Mouse (Mus musculus): ENCODE results near the gene Gpr143. TPM values are rescaled to one million over a fixed set of nuclear protein-coding genes. Genes with fewer than 3 reads are reported as not detected.

Gpr143 gene
- polyA plus RNA-seq (2015; fragmentation: Nextera tagmentation; extraction: Ambion mirVana) = 0.83 and 0.85 TPM in 2 replicates

DNA sequence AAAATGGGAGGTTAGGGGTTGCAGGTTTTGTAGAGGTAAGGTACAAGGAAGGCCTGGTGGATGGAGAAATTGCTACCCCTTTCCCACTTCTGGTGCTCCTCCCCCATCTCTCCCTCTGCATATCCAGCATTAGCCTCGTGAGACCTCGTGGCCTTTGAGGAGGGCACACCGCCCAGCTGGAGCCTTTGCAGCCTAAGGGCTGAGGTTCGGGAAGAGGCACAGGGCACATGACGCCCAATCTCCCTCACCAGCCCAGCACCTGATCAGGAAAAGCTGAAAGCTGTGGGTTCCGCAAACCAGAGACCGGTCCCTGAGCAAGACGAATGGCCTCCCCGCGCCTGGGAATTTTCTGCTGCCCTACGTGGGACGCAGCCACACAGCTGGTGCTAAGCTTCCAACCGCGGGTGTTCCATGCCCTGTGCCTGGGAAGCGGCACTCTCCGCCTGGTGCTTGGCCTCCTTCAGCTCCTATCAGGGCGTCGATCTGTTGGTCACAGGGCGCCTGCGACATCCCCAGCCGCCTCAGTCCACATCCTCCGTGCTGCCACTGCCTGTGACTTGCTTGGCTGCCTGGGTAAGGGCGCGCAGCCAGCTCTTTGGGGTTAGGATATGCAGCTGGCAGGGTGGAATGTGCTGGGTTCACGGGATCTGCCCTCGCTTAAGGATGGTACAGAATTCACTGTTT, at the start of gene Gpr143:
Gpr143 (plus strand) TSS at position 202 of the 684 bp plus-strand sequence.
- ATAC-seq (ENCODE audit: insufficient number of reproducible peaks, low FRiP score, low TSS enrichment, low read depth) = no peak
- H3K9me3 ChIP-seq (replicated peaks) = no peaks in the 10 kb centered on the region
- WGBS = 26% methylated on average over 26 of the region's 26 CpGs

DNA sequence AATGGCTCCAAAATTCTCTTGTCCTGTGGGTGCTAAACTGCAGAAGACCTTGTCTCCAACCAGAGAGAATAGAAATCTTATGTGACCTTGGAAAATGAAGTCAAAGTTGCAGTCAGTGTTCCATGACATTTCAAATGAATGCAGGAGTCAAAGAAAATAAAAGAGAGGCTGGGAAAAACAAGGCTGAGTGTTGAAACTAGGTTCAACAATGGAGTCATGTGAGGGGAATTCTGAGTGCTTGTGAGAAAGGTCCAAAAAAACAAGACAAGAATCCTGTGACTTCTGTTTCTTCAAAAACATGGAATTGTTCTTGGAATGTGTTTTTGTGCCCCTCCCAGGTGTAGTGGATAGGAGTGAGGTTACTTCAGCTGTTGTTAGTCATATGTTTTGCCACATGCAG, 46.4 kb upstream of the Gpr143 start:
- Histone ChIP-seq H3K4me2 (replicated peaks) (no peak overlapping the region), H3K9ac (no peak overlapping the region), H3K27me3 (0 out of 2 replicates have a peak, but pooled peaks cover 3% of the 10 kb centered on the region), H3K36me3 (no peaks in the 10 kb centered on the region), H3K4me3 (replicated peaks) (no peak overlapping the region), H3K9me3 (replicated peaks) (no peaks in the 10 kb centered on the region), H3K27ac (replicated peaks) (no peak overlapping the region), H3K4me1 (no peaks in the 10 kb centered on the region)
- no peak for ATAC-seq (ENCODE audit: insufficient number of reproducible peaks, low FRiP score, low TSS enrichment, low read depth)

More for the DNA sequence above, at the start of gene Gpr143:
- no peaks in the 10 kb centered on the region for H3K4me1 ChIP-seq
- no peak within 1 kb of the TSS for H3K27ac ChIP-seq (replicated peaks)
- no peaks in the 10 kb centered on the region for H3K36me3 ChIP-seq
- no peak within 1 kb of the TSS for H3K9ac ChIP-seq
- peak within 1 kb of the TSS; percentile 44 for H3K4me2 ChIP-seq (replicated peaks)
- H3K27me3 ChIP-seq = peaks cover 13% of the 10 kb centered on the region; the same call in 1 of the 2 replicates
- H3K4me3 ChIP-seq (replicated peaks) = peak within 1 kb of the TSS; percentile 13; the same call in 1 of the 2 replicates

DNA sequence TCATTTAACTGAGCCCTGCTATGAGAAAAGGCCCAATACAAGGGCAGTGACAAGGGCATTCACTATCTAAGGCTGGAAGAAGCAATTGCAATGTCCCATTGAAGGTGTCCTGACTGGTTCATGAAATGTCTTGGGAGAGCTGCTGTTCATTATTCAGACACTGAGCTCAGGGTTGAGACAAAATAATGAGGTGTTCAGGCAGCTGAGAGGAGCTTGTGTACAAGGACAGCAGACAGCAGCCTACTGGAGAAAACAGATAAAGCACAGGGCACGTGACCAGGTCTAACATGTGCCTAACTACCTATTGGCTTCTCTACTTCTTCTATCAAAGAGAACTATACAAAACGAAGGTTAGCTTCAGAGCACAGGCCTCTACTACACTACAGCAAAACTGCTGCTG, 43.5 kb upstream of the Gpr143 start:
- no peaks in the 10 kb centered on the region for H3K4me1 ChIP-seq
- H3K27me3 ChIP-seq = peaks cover 6% of the 10 kb centered on the region; the same call in 1 of the 2 replicates
- H3K9ac ChIP-seq = no peak overlapping the region
- H3K9me3 ChIP-seq (replicated peaks) = no peaks in the 10 kb centered on the region
- no peak overlapping the region for H3K27ac ChIP-seq (replicated peaks)
- WGBS = 79% methylated on average over 2 of the region's 2 CpGs
- H3K4me2 ChIP-seq (replicated peaks) = no peak overlapping the region
- no peak overlapping the region for H3K4me3 ChIP-seq (replicated peaks)
- no peaks in the 10 kb centered on the region for H3K36me3 ChIP-seq
- ATAC-seq (ENCODE audit: insufficient number of reproducible peaks, low FRiP score, low TSS enrichment, low read depth) = no peak

DNA sequence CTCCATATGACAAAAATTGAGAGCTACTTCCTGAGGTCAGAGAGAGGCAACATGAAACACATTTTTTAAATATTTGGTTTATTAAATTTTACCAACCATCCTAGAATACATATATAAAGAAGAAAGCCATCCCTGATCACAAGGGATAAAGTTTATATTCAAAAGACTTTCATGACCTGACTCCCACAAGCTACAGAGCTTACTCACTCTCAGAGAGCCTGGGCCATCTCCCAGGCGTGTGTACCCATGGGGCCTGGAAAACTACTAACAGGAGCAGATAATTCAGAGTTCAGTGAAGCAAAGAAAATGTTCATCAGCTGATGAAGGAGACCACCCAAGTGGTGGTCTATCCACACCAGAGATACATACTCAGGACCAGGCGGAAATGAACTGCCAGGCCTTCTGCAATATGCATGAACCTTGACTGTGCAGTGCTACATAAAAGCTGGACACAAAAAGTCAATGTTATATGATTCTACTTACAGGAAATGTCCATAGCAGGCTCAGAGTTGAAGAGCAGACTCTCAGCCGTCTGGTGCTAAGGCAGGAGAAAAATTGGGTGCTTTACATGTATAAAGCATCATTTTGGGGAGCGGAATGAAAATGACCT, 42.9 kb upstream of the Gpr143 start:
- ATAC-seq (ENCODE audit: insufficient number of reproducible peaks, low FRiP score, low TSS enrichment, low read depth) = no peak
- WGBS = 72% methylated on average over 4 of the region's 4 CpGs
- no peaks in the 10 kb centered on the region for H3K4me1 ChIP-seq
- H3K4me3 ChIP-seq (replicated peaks) = no peak overlapping the region
- H3K9me3 ChIP-seq (replicated peaks) = no peaks in the 10 kb centered on the region
- no peak overlapping the region for H3K4me2 ChIP-seq (replicated peaks)
- no peak overlapping the region for H3K27ac ChIP-seq (replicated peaks)
- H3K36me3 ChIP-seq = no peaks in the 10 kb centered on the region
- peaks cover 6% of the 10 kb centered on the region; the same call in 1 of the 2 replicates for H3K27me3 ChIP-seq
- no peak overlapping the region for H3K9ac ChIP-seq

DNA sequence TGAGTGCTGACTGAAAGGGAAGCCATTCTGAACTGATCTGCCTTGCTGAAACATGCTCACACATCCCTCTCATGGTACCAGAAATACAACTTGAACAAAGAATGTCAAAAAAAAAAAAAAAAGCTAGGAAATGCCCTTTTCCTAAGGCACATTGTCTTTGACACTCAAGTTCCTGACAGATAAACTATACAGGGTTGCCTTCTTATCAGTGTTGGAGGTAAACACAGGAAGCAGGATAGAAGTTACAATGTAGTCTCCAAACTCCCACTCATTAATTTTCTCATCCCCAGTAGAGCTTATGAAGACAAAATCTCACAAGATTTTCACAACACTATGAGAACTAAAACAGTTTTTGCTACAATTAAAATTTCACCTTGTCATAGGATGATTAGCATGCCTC, 38.1 kb upstream of the Gpr143 start:
- ATAC-seq (ENCODE audit: insufficient number of reproducible peaks, low FRiP score, low TSS enrichment, low read depth) = no peak
- H3K4me3 ChIP-seq (replicated peaks) = no peak overlapping the region
- no peaks in the 10 kb centered on the region for H3K36me3 ChIP-seq
- no peak overlapping the region for H3K4me2 ChIP-seq (replicated peaks)
- peaks cover 8% of the 10 kb centered on the region; the same call in 1 of the 2 replicates for H3K27me3 ChIP-seq
- H3K9me3 ChIP-seq (replicated peaks) = no peaks in the 10 kb centered on the region
- no peak overlapping the region for H3K27ac ChIP-seq (replicated peaks)
- H3K4me1 ChIP-seq = no peaks in the 10 kb centered on the region
- H3K9ac ChIP-seq = no peak overlapping the region

DNA sequence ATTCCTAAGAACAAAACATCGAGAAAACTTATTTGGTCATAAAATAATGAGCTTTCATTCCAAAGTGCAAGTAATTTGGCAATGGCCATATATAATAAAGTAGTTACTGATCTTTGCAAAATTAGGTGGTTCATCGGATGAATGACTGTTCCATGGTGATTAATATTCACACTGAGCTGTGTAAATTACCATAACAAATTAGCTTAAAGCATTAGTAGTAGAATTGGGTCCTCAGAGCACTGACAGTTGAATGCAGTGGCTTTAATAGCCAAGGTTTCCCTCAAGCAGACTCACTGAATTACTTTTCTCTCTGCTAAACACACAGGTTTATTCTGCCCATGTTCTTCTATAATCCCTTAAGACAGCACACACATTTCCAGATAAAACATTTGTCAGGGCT, 35.8 kb upstream of the Gpr143 start:
- Histone ChIP-seq H3K4me3 (replicated peaks) (no peak overlapping the region), H3K4me2 (replicated peaks) (no peak overlapping the region), H3K27me3 (peaks cover 5% of the 10 kb centered on the region; the same call in 1 of the 2 replicates), H3K9ac (no peak overlapping the region), H3K36me3 (no peaks in the 10 kb centered on the region), H3K4me1 (no peaks in the 10 kb centered on the region), H3K9me3 (replicated peaks) (no peaks in the 10 kb centered on the region), H3K27ac (replicated peaks) (no peak overlapping the region)
- no peak for ATAC-seq (ENCODE audit: insufficient number of reproducible peaks, low FRiP score, low TSS enrichment, low read depth)
- 85% methylated on average over 2 of the region's 2 CpGs for WGBS

DNA sequence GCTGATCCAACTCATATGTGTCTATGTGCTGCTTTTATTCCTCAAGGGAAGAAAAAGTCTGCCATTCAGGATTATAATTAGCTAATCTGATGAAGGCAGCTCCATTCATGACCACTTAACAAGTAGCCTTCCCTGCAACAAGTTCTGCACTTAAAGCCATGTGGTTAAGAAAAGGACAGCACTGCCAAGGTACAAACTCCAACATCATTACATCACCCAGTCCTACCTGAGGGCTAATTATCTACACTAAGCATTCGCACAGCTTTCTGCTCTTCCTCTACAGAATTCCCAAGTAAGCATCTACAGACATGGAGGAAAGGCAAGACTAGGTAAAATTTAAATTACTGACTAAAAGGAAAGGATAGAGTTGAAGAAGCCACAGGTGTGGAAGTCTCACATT, 25.9 kb upstream of the Gpr143 start:
- no peak for ATAC-seq (ENCODE audit: insufficient number of reproducible peaks, low FRiP score, low TSS enrichment, low read depth)
- Histone ChIP-seq H3K36me3 (no peaks in the 10 kb centered on the region), H3K27ac (replicated peaks) (no peak overlapping the region), H3K4me2 (replicated peaks) (no peak overlapping the region), H3K4me1 (no peaks in the 10 kb centered on the region), H3K27me3 (no peaks in the 10 kb centered on the region), H3K9ac (no peak overlapping the region), H3K9me3 (replicated peaks) (no peaks in the 10 kb centered on the region), H3K4me3 (replicated peaks) (no peak overlapping the region)
- WGBS = 80% methylated on average over 1 of the region's 1 CpGs

DNA sequence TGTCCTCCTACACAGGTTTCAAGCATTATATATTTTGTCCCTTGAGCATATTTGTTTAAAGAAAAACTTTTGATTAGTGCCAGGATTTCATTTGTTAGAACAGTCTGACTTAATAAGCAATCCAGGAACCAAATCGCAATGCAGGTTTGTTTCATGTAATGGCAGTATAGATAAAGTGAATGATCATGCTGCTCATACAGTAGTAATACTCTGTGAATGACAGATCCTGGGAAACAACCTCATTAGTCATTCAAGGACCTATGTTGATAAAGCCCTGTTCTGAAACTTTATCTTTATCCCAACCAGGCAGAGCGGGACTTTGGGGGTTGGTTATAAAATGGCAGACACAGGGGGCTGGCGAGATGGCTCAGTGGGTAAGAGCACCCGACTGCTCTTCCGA, 25.4 kb upstream of the Gpr143 start:
- Histone ChIP-seq H3K9ac (no peak overlapping the region), H3K4me3 (replicated peaks) (no peak overlapping the region), H3K4me2 (replicated peaks) (no peak overlapping the region), H3K9me3 (replicated peaks) (no peaks in the 10 kb centered on the region), H3K27me3 (no peaks in the 10 kb centered on the region), H3K4me1 (no peaks in the 10 kb centered on the region), H3K27ac (replicated peaks) (no peak overlapping the region), H3K36me3 (no peaks in the 10 kb centered on the region)
- WGBS = 88% methylated on average over 5 of the region's 5 CpGs
- ATAC-seq (ENCODE audit: insufficient number of reproducible peaks, low FRiP score, low TSS enrichment, low read depth) = no peak

DNA sequence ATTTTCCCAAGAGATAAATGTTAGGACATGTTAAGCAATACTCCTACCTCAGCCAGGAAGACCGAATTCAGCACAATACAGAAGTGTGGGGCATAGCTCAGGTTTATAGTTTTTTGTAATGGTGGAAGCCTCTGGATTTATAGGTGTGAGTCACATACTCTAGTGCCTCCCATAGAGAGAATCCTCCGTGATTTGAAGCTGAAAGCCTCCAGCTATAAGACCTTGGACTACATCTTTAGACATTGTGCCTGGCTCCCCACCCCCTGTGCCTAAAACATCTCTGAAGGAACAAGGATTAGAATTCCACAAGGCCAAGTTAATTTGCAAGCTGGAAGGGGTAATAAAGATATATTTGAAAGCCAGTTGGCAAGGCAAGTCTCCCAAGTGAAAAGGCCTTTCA, 19.3 kb upstream of the Gpr143 start:
- H3K9me3 ChIP-seq (replicated peaks) = no peaks in the 10 kb centered on the region
- WGBS = 39% methylated on average over 2 of the region's 2 CpGs
- H3K4me3 ChIP-seq (replicated peaks) = no peak overlapping the region
- no peaks in the 10 kb centered on the region for H3K36me3 ChIP-seq
- no peak for ATAC-seq (ENCODE audit: insufficient number of reproducible peaks, low FRiP score, low TSS enrichment, low read depth)
- no peaks in the 10 kb centered on the region for H3K27me3 ChIP-seq
- no peak overlapping the region for H3K27ac ChIP-seq (replicated peaks)
- H3K9ac ChIP-seq = no peak overlapping the region
- no peaks in the 10 kb centered on the region for H3K4me1 ChIP-seq
- H3K4me2 ChIP-seq (replicated peaks) = no peak overlapping the region

DNA sequence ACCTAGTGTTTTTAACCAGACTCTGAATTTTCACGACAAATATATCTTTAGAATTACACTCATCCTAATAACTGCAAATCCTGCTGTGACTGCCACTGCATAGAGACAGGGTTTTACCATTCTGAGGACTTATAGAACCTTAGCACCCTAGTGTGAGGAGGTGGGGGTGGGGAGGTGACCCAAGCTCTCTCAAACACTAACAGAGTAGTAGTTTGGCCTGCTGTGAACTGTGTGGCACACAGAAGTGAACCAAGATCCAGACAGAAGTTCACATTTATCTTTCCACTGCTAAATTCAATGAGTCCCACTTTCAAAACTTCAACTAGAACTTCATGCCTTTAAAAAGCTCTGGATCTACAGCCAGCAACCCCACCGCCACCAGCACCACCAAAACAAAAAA, 18.9 kb upstream of the Gpr143 start:
- Histone ChIP-seq H3K9me3 (replicated peaks) (no peaks in the 10 kb centered on the region), H3K4me3 (replicated peaks) (no peak overlapping the region), H3K9ac (no peak overlapping the region), H3K27ac (replicated peaks) (no peak overlapping the region), H3K4me1 (no peaks in the 10 kb centered on the region), H3K36me3 (no peaks in the 10 kb centered on the region), H3K4me2 (replicated peaks) (no peak overlapping the region), H3K27me3 (no peaks in the 10 kb centered on the region)
- 54% methylated on average over 2 of the region's 2 CpGs for WGBS
- no peak for ATAC-seq (ENCODE audit: insufficient number of reproducible peaks, low FRiP score, low TSS enrichment, low read depth)

DNA sequence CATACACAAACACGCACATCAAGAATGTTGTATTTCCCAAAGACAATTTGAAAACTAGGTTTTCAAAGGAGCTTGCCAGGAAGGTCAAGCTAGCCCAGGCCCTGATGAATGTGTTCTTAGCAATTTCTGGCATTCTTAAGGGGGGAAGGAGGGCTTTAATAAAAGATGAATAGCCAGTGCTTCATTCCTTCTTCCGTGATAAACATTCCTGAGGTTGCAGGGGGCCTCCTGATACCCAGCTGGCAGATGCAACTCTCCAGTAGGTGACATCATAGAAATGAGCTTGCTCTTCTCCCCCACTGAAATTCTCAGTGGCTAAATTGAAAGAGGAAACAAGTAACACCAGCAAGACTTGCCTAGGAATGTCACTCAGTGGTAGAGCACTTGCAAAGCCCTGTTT, 17.6 kb upstream of the Gpr143 start:
- Histone ChIP-seq H3K4me3 (replicated peaks) (no peak overlapping the region), H3K27ac (replicated peaks) (no peak overlapping the region), H3K9ac (no peak overlapping the region), H3K27me3 (peaks cover 7% of the 10 kb centered on the region), H3K9me3 (replicated peaks) (no peaks in the 10 kb centered on the region), H3K36me3 (no peaks in the 10 kb centered on the region), H3K4me2 (replicated peaks) (no peak overlapping the region), H3K4me1 (no peaks in the 10 kb centered on the region)
- no peak for ATAC-seq (ENCODE audit: insufficient number of reproducible peaks, low FRiP score, low TSS enrichment, low read depth)
- 60% methylated on average over 2 of the region's 2 CpGs for WGBS

All from embryonic facial prominence, embryonic 15.5 days (tissue).